Mouse (Mus musculus): ENCODE results near the gene Smad1.
"Not testable (repeated sequence)": the region's sequence is repeated elsewhere in the genome, so short reads cannot be mapped to it uniquely, and the experiment has no call there.

Smad1 gene

GRCm38 (mm10) chr8:79398994-79399650 is at the start of gene Smad1:
Gene Smad1 (minus strand): TSS chr8:79399518.
- peak; percentile 96 for DNase-seq (ENCODE audit: low spot score)

GRCm38 (mm10) chr8:79447260-79447853 is 48.0 kb upstream of the Smad1 start:
- DNase-seq (ENCODE audit: low spot score), result no peak

DNA sequence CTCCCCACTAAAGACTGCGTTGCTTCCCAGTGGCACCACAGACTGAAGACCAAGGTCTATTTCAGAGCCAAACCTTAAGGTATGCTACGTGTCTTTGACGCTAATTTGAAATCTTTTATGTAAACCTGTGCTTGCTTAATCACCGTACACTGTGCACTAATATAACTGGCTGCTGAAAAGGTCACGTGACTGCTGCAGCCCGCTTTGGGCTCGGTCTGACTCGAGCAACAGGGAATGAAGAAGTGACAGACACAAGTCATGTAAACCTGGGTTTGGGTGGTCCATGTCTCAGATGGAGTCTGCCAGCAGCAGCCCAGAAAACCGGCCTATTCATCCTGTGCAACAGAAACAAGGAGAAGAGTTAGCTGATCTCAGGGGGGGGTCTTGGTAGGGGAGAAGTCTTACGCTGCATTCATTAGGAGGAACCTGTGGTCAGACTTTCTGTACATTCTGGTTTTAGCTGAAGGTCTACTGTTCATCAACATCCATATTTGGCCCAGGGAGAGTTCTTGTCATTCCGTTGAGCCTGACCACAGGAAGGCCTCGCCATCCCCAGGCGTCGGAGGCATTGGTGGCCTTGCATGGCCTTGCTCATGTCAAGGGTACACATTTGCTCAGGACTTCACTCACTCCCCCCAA is 44.3 kb upstream of the Smad1 start:
- no peak for DNase-seq (ENCODE audit: low spot score)

DNA sequence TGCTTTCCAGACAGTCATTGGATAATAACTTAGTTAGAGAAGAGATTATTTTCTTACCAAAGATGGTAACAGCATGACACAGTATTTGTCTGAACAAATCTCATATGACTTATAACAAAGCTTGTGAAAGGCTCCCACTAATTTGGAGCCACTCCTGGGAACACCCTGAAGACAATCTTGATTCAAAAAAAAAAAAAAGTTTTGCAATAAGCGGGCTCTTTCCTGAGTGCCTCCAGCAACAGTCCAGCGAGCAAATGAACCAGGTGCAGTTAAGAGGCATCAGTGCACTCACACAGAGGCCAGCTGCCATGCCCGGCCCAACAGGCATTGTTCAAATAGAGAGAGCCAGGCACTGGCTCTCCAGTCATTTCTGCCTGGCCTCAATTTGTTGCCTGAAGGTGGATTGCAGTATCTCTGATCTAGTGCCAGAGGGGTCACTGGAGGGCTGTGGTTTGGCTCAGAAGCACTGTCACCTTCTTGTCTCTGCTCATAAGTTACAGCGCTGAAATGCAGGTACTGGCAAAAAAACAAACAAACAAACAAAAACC is 34.7 kb upstream of the Smad1 start:
- DNase-seq (ENCODE audit: low spot score), result no peak

DNA sequence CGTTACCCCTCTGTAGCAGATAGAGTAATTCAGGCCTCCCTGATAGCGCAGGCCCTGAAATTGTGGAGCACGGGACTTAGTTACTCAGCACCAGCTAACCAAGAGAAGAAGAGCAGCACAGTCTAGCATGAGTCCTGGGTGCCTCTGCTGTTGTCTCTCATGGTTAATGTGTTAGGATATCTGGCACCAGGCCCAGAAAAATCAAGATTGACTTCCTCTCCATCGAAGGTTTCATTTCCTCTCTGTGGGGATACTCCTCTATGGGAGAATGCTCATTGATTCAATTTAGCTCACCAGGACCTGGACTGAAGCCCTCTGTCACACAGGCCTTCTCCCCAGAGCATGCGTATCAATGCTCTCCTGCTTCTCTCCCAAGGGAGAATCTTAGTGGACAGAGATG is 15.6 kb upstream of the Smad1 start:
- DNase-seq (ENCODE audit: low spot score), result no peak

GRCm38 (mm10) chr8:79410501-79410900 is 11.2 kb upstream of the Smad1 start:
- no peak for DNase-seq (ENCODE audit: low spot score)

DNA sequence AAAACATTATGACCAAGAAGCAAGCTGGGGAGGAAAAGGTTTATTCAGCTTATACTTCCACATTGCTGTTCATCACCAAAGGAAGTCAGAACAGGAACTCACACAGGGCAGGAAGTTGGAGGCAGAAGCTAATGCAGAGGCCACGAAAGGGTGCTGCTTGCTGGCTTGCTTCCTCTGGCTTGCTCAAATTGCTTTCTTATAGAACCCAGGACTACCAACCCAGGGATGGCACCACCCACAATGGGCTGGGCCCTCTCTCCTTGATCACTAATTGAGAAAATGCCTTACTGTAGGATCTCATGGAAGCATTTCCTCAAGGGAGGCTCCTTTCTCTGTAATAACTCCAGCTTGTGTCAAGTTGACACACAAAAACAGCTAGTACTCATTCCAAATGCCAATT is 8.0 kb upstream of the Smad1 start:
- DNase-seq (ENCODE audit: low spot score), result not testable (repeated sequence)

DNA sequence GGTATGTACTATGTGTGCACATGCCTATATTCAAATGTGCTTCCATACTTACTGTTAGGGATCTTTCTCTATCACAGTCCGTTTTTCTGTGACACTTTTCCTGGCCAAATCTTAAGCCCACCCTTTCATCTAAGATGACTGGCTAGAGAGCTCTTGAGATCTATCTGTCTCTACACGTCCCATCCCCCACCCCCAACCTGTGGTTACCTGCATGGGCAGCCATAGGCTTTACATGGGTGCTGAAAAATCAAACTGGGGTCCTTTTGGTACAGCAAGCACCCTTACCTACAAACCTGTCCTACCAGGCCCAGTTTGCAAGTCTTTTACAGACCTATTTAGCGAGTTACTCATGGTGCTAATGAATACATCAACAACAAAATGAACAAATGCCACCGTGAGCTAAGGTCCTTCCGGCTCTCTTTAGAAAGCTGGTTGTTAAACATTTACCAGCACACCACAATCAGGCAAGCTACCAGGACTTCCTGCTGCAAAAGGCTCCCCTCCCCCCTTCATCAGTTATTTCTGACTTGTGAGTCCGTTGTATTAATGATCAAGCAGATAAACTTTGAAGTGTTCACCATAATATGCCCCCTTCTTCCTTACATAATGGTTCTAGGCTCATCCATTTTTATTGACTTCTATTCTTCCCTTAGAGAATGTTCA is 5.7 kb upstream of the Smad1 start:
- DNase-seq (ENCODE audit: low spot score), result no peak

GRCm38 (mm10) chr8:79400671-79401070 is 1.4 kb upstream of the Smad1 start:
- DNase-seq (ENCODE audit: low spot score), result no peak

DNA sequence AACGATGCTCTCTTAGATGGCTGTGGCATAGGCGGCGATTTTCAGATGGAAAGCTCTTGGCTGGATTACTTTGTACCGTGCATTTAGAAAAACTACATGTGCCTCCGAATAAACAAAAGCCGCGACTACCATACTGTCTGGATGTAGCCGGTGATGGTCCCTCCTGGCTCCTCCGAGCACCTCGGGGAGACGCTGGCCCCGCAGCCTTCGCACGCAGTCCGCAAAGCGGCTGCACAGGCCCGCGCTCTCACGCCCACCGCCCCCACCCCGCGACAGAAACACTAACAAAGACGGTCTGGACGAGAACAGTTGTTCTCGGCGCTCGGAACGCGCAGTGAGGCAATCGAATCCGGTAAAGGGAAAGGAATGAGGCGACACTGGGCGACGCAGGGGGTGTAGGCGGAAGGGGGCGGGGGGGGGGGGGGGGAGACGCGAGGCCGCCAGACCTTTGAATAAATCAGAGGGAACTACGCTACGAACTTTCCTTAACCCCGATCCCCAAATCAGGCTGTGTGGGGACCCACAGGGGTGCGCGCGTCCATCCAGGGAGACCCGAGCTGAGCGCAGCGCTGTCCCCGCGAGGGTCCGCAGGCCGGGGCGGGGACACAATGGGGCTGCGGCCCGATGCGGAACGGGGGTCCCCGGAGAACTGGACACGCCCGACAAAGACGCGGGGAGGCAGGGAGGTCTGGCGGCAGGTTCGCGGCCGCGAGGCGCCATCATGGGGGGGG is 902 bp downstream of the Smad1 start:
- DNase-seq (ENCODE audit: low spot score), result peak; percentile 71

DNA sequence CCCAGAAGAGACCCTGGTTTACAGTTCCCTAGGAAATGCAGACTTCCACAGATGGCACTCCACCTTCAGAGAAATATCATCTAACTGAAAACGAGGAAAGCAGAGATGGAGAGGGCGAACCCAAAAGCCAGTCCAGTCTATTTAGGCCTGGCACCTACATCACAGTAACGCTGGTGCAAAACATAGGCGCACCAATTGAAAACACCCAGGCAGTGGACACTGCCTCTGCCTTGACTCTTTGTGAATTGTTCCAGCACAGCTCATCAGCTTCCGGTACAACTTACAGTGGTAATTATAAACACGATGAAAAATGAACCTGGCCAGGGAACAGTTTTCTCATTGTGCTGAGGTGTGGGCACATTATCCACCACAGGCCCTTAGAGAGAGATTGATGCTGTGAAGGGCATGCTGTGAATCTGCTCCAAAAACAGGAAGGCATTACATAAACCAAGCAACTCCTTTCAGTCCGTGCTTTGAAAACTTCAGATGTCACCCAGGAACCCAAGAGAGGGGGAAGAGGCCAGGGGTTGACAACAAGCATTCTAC is 1.5 kb downstream of the Smad1 start:
- no peak for DNase-seq (ENCODE audit: low spot score)

DNA sequence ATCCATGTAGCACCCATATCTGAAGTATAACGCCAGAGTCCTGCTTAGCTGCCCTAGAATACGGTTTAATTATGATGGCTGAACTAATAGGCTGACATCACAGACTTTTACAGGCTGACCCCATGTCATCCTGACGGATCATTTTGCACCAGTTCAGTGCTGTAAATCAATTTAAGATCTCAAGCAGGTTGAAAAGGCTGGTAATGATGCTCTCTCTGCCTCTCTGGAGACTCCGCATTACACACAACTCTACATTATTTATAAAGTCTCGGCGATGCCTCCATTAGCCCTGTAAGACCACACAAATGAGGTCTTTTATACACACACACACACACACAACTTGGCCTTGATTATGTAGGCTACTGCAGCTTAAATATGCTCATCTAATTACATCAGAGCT is 2.4 kb downstream of the Smad1 start:
- no peak for DNase-seq (ENCODE audit: low spot score)

DNA sequence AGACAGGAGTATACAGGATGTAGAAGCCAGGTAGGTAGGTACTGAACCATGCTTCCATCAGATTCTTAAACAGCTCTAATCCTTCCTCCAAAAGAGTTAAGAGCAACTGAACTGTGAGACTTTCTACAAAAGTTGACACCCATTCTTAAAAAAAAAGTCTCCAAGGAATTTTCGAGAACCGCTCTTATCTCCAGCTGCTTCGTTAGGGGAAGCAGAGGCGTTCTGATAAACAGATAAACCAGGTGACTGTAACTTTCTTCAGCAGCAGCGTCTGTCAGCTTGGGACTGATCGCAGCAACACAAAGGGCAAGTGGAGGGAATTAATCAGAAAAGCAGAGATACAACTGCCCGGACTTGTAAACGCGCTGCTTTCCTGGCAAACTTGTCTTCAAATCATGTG is 5.3 kb downstream of the Smad1 start:
- DNase-seq (ENCODE audit: low spot score), result no peak

GRCm38 (mm10) chr8:79393215-79393614 is 6.1 kb downstream of the Smad1 start:
- no peak for DNase-seq (ENCODE audit: low spot score)

DNA sequence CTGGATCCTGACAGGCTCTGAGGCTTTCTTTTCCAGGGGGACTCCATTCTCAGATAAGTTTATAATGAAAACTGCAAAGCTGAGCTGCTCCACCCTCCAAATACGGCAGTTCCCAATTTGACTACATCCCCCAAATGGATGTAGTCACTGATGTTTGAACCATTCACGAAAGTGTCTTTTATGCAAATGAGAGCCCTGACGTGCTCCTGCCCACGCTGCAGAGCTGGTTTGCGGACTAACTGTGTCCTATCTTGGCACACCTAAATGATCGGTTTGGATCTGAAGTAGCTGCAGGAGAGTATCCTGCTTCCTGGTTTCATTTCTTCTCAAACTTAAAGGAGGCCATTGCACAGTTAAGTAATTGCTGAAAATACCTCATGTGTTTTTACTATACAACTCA is 6.7 kb downstream of the Smad1 start:
- DNase-seq (ENCODE audit: low spot score), result no peak

DNA sequence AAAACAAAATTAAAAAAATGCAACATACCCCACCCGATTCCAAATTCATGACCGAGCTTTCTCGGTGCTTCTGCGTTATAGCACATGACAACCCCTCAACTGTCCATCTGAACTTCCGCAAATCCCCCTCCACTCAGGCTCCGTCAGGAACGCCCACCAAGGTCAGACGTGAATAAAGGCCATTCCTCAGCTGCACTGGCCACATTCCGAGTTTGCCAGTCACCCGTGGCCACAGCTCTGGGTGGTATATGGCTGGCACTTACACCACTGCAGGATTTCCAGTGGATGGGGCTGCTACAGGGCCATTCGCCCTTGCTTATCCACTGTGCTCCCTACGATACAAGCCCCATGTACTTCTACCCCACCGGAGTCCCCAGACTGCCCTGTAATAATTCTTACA is 7.9 kb downstream of the Smad1 start:
- no peak for DNase-seq (ENCODE audit: low spot score)

DNA sequence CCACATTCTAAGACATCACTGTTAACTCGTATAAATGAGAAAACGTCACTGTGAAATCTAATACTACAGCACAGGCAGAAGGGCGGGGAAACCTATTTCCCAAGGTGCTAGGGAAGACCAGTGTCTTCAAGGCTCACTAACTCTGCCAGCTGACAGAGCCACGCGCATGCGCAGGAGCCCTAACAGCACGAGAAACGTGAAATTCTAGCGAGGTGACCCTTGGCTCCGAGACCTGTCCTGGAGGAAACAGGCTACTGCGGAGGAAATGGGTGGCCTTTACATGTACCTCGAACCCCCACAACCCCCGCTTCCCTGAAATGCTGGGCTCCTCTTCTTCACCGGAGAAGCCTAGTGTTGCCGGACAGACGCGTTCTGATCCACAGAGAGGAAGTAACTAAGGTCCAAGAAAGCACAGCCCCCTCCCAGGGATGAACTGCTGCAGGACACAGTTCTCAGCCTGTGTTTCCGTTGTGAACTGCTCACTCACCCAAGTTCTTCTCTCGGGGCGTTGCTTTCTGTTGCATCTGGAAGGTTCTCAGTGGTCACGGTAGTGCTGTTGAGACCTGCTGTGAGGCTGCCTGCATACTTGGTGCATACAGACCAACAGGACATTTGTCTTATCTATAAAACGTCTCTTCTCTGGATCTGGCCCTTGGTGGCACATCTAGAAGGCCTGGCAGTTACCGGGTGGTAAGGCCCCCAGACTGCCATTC is 10.1 kb downstream of the Smad1 start:
- DNase-seq (ENCODE audit: low spot score), result no peak

DNA sequence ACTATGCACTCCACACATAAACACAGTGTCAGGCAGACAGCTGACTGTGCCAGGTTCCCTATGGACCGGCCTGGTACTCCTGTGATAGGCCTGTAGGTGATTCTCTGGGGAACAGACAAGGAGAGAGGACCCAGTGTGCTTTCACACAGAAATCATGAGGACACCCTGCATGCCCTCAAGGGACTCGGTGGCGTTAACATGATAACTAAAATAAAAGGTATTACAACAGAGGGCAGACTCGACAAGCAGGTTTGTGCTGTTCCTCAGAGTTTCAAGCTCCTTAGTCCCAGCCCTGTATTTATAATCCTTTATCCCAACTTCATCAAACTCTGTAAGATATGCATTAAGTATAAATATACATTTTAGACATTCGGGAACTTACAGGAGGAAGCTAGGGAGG is 12.5 kb downstream of the Smad1 start:
- DNase-seq (ENCODE audit: low spot score), result no peak

- DNase-seq (ENCODE audit: low spot score), result no peak
These were observed 13.0 kb downstream of the Smad1 start for GRCm38 (mm10) chr8:79386358-79386757.

GRCm38 (mm10) chr8:79384276-79385271 is 14.7 kb downstream of the Smad1 start:
- peak; percentile 21 for DNase-seq (ENCODE audit: low spot score)
